Mouse (Mus musculus): ENCODE results near the gene Filip1. TPM values are rescaled to one million over a fixed set of nuclear protein-coding genes. Genes with fewer than 3 reads are reported as not detected.
A peak's percentile ranks its signal among the peaks of the same experiment; 100 is the strongest.
"Not testable (repeated sequence)": the region's sequence is repeated elsewhere in the genome, so short reads cannot be mapped to it uniquely, and the experiment has no call there.

Filip1 gene
- total and polyA plus RNA-seq, 2 experiments from 2014 or later = 5.9 to 9.2 TPM

- H3K36me3 ChIP-seq (ENCODE audit: insufficient read depth) = no peaks in the 10 kb centered on the region
- ATAC-seq = no peak
- no peak overlapping the region for H3K4me3 ChIP-seq (ENCODE audit: low read depth, low read length)
- no peak overlapping the region for H3K27ac ChIP-seq (ENCODE audit: low read depth, low read length)
- H3K4me2 ChIP-seq (ENCODE audit: low read depth) = no peak overlapping the region
- no peaks in the 10 kb centered on the region for H3K27me3 ChIP-seq (ENCODE audit: insufficient read depth, low read length)
- 91% methylated on average over 13 of the region's 13 CpGs for WGBS
- no peak overlapping the region for H3K9ac ChIP-seq
- TF ChIP-seq CTCF (IDR thresholded peaks at IDR 0.05; ENCODE audit: low read depth) = no peak
- H3K4me1 ChIP-seq (ENCODE audit: insufficient read depth) = no peaks in the 10 kb centered on the region
- H3K9me3 ChIP-seq (ENCODE audit: low read length) = no peaks in the 10 kb centered on the region
- DNase-seq = no peak
These were observed 24.8 kb upstream of the Filip1 start for GRCm38 (mm10) chr9:80037262-80037996.

- DNase-seq = no peak
- no peaks in the 10 kb centered on the region for H3K4me1 ChIP-seq (ENCODE audit: insufficient read depth)
- ATAC-seq = no peak
- H3K4me2 ChIP-seq (ENCODE audit: low read depth) = no peak overlapping the region
- H3K9ac ChIP-seq = no peak overlapping the region
- no peaks in the 10 kb centered on the region for H3K27me3 ChIP-seq (ENCODE audit: insufficient read depth, low read length)
- H3K4me3 ChIP-seq (ENCODE audit: low read depth, low read length) = no peak overlapping the region
- 76% methylated on average over 6 of the region's 6 CpGs for WGBS
- no peak overlapping the region for H3K27ac ChIP-seq (ENCODE audit: low read depth, low read length)
- no peaks in the 10 kb centered on the region for H3K36me3 ChIP-seq (ENCODE audit: insufficient read depth)
- TF ChIP-seq CTCF (IDR thresholded peaks at IDR 0.05; ENCODE audit: low read depth) = no peak
- no peaks in the 10 kb centered on the region for H3K9me3 ChIP-seq (ENCODE audit: low read length)
These were observed 13.9 kb upstream of the Filip1 start for GRCm38 (mm10) chr9:80026581-80027021.

DNA sequence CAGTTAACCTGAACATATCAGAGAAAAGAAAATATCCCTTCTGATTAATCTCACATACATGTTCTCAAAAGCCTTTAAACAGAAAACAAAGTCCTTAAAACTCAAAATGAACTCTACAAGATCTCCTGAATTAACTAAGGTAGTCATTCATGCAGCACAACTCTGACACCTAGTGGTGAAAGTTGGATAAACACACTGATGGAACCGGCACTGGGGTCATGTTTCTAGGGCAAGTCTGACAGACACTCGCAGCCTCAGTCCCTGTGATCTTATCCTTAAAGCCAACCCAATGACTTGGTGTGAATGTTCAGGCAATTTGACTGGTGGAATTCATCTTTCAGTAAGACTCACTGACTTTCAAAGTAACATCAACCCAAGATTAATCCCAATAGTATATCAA is 13.4 kb upstream of the Filip1 start:
- DNase-seq (peak; percentile 77), ATAC-seq (no peak)
- H3K27me3 ChIP-seq (ENCODE audit: insufficient read depth, low read length) = no peaks in the 10 kb centered on the region
- no peak overlapping the region for H3K9ac ChIP-seq
- H3K4me2 ChIP-seq (ENCODE audit: low read depth) = no peak overlapping the region
- no peaks in the 10 kb centered on the region for H3K4me1 ChIP-seq (ENCODE audit: insufficient read depth)
- no peaks in the 10 kb centered on the region for H3K9me3 ChIP-seq (ENCODE audit: low read length)
- no peak overlapping the region for H3K4me3 ChIP-seq (ENCODE audit: low read depth, low read length)
- TF ChIP-seq CTCF (IDR thresholded peaks at IDR 0.05; ENCODE audit: low read depth) = peak; percentile 82
- H3K36me3 ChIP-seq (ENCODE audit: insufficient read depth) = no peaks in the 10 kb centered on the region
- WGBS = 0% methylated on average over 2 of the region's 2 CpGs
- H3K27ac ChIP-seq (ENCODE audit: low read depth, low read length) = no peak overlapping the region

DNA sequence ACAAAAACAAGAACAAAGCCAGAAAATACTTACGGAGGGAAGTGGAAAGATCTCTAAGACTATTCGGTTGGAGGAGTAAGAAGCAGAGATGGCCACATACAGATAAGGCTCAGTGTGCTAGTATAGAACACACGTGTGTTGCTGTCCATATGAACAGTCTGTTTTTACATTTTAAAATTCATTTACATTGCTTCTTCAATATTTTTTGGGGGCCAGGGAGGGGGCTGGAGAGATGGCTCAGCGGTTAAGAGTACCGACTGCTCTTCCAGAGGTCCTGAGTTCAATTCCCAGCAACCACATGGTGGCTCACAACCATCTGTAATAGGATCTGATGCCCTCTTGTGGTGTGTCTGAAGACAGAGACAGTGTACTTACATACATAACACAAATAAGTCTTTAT is 12.7 kb upstream of the Filip1 start:
- not testable (repeated sequence) for H3K9me3 ChIP-seq (ENCODE audit: low read length); H3K36me3 ChIP-seq (ENCODE audit: insufficient read depth); H3K4me1 ChIP-seq (ENCODE audit: insufficient read depth); H3K27ac ChIP-seq (ENCODE audit: low read depth, low read length); H3K9ac ChIP-seq; ATAC-seq; DNase-seq; H3K4me2 ChIP-seq (ENCODE audit: low read depth); H3K27me3 ChIP-seq (ENCODE audit: insufficient read depth, low read length); H3K4me3 ChIP-seq (ENCODE audit: low read depth, low read length)
- WGBS = 94% methylated on average over 5 of the region's 5 CpGs

DNA sequence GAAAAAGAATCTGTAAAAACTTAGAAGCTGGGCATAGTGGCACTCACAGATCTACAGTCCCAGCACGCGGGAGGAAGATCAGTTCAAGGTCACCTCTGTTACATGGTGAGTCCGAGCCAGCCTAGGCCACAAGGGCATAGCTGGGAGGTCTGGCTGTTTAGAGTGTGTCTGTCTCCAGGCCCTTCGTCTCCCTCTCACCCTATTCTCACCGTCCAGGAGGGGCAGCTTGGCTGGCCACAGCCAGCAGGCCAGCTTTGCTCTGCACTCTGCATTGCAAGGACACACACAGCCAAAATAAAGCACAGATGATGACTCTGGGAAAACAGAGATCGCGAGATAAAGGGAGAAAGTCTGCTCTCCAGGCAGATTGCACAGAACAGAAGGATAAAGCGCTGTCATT is 10.2 kb upstream of the Filip1 start:
- Histone ChIP-seq H3K4me2 (ENCODE audit: low read depth) (no peak overlapping the region), H3K27ac (ENCODE audit: low read depth, low read length) (no peak overlapping the region), H3K27me3 (ENCODE audit: insufficient read depth, low read length) (no peaks in the 10 kb centered on the region), H3K36me3 (ENCODE audit: insufficient read depth) (no peaks in the 10 kb centered on the region), H3K9me3 (ENCODE audit: low read length) (no peaks in the 10 kb centered on the region), H3K4me1 (ENCODE audit: insufficient read depth) (no peaks in the 10 kb centered on the region), H3K9ac (no peak overlapping the region), H3K4me3 (ENCODE audit: low read depth, low read length) (no peak overlapping the region)
- 61% methylated on average over 8 of the region's 8 CpGs for WGBS
- no peak for DNase-seq
- peak; percentile 71 for ATAC-seq
- TF ChIP-seq CTCF (IDR thresholded peaks at IDR 0.05; ENCODE audit: low read depth) = no peak

DNA sequence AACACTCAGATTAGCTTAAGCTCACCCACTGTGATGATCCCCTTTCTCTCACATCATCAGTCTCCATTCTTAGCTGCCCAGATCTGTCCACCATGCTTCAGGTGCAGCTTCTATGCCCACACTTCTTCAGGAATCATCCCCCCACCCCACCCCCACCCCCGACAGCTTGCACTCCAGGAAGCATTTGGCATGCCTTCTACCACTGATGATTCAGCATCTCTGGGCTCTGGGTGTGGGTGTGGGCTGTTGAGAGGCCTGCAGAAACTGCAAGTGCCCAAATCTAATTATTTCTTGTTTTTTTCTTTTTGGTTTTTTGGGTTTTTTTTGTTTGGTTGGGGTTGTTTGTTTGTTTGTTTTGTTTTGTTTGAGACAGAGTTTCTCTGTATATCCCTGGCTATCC is 9.0 kb upstream of the Filip1 start:
- TF ChIP-seq CTCF (IDR thresholded peaks at IDR 0.05; ENCODE audit: low read depth) = no peak
- H3K9ac ChIP-seq = no peak overlapping the region
- no peak overlapping the region for H3K4me2 ChIP-seq (ENCODE audit: low read depth)
- H3K36me3 ChIP-seq (ENCODE audit: insufficient read depth) = no peaks in the 10 kb centered on the region
- no peak overlapping the region for H3K4me3 ChIP-seq (ENCODE audit: low read depth, low read length)
- 48% methylated on average over 1 of the region's 1 CpGs for WGBS
- H3K27ac ChIP-seq (ENCODE audit: low read depth, low read length) = no peak overlapping the region
- no peaks in the 10 kb centered on the region for H3K4me1 ChIP-seq (ENCODE audit: insufficient read depth)
- no peaks in the 10 kb centered on the region for H3K27me3 ChIP-seq (ENCODE audit: insufficient read depth, low read length)
- DNase-seq (no peak), ATAC-seq (no peak)
- H3K9me3 ChIP-seq (ENCODE audit: low read length) = no peaks in the 10 kb centered on the region

- Histone ChIP-seq H3K27ac (ENCODE audit: low read depth, low read length) (no peak overlapping the region), H3K4me3 (ENCODE audit: low read depth, low read length) (no peak overlapping the region), H3K27me3 (ENCODE audit: insufficient read depth, low read length) (no peaks in the 10 kb centered on the region), H3K9ac (no peak overlapping the region), H3K36me3 (ENCODE audit: insufficient read depth) (no peaks in the 10 kb centered on the region), H3K4me1 (ENCODE audit: insufficient read depth) (no peaks in the 10 kb centered on the region), H3K9me3 (ENCODE audit: low read length) (no peaks in the 10 kb centered on the region), H3K4me2 (ENCODE audit: low read depth) (no peak overlapping the region)
- DNase-seq = no peak
- WGBS = 65% methylated on average over 3 of the region's 3 CpGs
- no peak for TF ChIP-seq CTCF (IDR thresholded peaks at IDR 0.05; ENCODE audit: low read depth)
- ATAC-seq = no peak
These were observed 7.8 kb upstream of the Filip1 start for GRCm38 (mm10) chr9:80020429-80020828.
